Comparison of ENCODE assay signal across 27 mouse cellular contexts in the genomic region with DNA sequence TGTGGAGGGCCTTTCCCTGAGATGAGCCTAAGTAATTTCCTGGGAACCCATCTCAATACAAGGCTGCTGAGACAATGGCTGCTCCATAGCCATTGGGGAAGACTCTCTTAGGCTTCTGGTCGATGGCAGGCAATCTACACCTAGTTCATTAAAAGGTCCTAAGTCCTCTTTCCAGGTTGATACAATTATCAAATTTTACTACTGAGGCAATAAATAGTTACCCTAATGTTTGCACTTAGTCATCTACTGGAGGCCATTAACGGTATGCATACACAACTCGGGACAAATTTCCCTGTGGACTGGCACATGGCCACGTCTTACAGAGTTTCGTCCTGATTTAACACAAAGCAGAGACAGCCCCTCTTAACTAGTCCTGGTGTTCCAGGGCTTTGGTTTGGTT. TPM values are rescaled to one million over a fixed set of nuclear protein-coding genes. Genes with fewer than 3 reads are reported as not detected.
"Had no signal": no experiment of that assay in that cellular context is flagged by ENCODE, and none has a peak within 500 bp of the region (broad histone marks: within the 10 kb centered on the region; RNA-seq: fewer than 3 reads in every experiment).

No protein-coding gene starts in this region.

- H3K27me3 ChIP-seq: heart, embryonic 13.5 days; heart, embryonic 15.5 days; hindbrain, embryonic 13.5 days; hindbrain, embryonic 15.5 days; limb, embryonic 12.5 days; liver, embryonic 13.5 days had no signal

- H3K9ac ChIP-seq: heart, embryonic 13.5 days; heart, embryonic 15.5 days; hindbrain, embryonic 13.5 days; hindbrain, embryonic 15.5 days; limb, embryonic 12.5 days; liver, embryonic 13.5 days had no signal

- H3K4me2 ChIP-seq: heart, embryonic 13.5 days; heart, embryonic 15.5 days; hindbrain, embryonic 13.5 days; hindbrain, embryonic 15.5 days; limb, embryonic 12.5 days; liver, embryonic 11.5 days; liver, embryonic 13.5 days had no signal

- H3K4me1 ChIP-seq: heart, embryonic 10.5 days; heart, embryonic 13.5 days; heart, embryonic 15.5 days; hindbrain, embryonic 13.5 days; hindbrain, embryonic 15.5 days; limb, embryonic 10.5 days; limb, embryonic 12.5 days; liver, embryonic 13.5 days had no signal

- DNase-seq: gastrocnemius, adult 2 months; gastrocnemius, postnatal 10 days; gastrocnemius, postnatal 25 days; heart, adult 18-20 months; heart, postnatal 14 days; heart, postnatal 36 days; kidney, adult 18-20 months; kidney, adult 8-10 months; kidney, postnatal 10 days; kidney, postnatal 4 days; liver; liver, embryonic 13.5 days had no signal

- H3K4me3 ChIP-seq: gastrocnemius, adult 2 months; heart, embryonic 10.5 days; heart, embryonic 13.5 days; heart, embryonic 15.5 days; hindbrain, embryonic 13.5 days; hindbrain, embryonic 15.5 days; layer of hippocampus, adult 2 months; left cerebral cortex, adult 2 months; limb, embryonic 10.5 days; limb, embryonic 12.5 days; liver, embryonic 13.5 days had no signal

- H3K9me3 ChIP-seq: heart, embryonic 10.5 days; heart, embryonic 13.5 days; heart, embryonic 15.5 days; hindbrain, embryonic 13.5 days; hindbrain, embryonic 15.5 days; limb, embryonic 10.5 days; limb, embryonic 12.5 days; liver, embryonic 13.5 days had no signal

- ATAC-seq: hindbrain, postnatal 0 days had no signal

- H3K27ac ChIP-seq: gastrocnemius, adult 2 months; heart, embryonic 10.5 days; heart, embryonic 13.5 days; heart, embryonic 15.5 days; hindbrain, embryonic 13.5 days; hindbrain, embryonic 15.5 days; hindbrain, postnatal 0 days; layer of hippocampus, adult 2 months; left cerebral cortex, adult 2 months; limb, embryonic 10.5 days; limb, embryonic 12.5 days; liver, embryonic 13.5 days had no signal

RNA-seq across cellular contexts. Expression of a gene that starts 59.1 kb away (rescaled TPM):
- polyA plus RNA-seq: heart, embryonic 10.5 days; heart, embryonic 13.5 days; heart, embryonic 15.5 days; heart, postnatal 0 days; hindbrain, embryonic 13.5 days; hindbrain, embryonic 15.5 days; hindbrain, postnatal 0 days; intestine, embryonic 14.5 days; kidney, embryonic 14.5 days; kidney, embryonic 16.5 days; limb, embryonic 10.5 days; limb, embryonic 12.5 days; liver, embryonic 11.5 days; liver, embryonic 13.5 days had no signal
